Comparison of ENCODE assay signal across 8 mouse cellular contexts in the genomic region with DNA sequence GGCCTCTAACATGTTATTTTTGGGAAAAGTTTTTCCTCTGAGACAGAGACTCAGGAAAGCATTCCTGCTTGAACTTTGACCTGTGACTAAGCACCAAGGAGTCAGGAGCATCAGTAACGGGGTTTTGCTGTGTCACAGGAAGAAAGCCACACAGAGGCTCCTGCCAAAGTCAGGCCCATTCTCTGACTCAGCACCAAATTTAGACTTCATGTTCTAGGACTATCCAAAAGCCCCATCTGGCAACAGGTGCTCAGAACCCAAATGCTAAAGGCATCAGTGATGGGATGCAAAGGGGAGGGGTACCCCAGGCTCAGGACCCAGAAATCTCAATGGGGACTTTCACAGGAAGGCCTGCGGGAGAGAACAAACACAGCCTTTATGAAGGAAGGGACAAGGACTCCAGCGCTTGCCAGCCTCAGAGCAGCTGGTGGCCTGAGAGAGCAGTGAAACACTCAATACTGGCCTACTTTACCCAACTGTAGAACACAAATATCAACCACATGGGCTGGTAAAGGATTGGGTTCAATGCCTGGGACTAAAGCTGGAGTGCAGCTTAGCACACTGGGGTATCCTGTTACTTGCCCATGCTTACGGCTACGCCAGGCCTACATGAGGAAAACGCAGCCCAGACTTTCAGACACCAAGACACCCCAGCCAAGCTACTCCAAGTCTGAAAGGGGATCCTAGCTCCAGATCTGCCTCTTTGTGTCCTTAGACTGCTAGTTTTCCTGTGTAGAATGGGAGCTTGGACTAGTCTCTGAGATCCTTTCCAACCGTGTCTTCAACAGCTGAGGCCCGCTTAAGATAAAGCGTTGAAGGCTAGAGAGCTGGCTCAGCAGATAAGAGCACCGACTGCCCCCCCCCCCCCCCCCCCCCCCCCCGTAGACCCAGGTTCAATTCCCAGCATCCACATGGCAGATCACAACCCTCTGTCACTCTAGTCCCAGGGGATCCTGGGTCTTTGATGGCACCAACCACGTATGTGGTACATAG. TPM values are rescaled to one million over a fixed set of nuclear protein-coding genes. Genes with fewer than 3 reads are reported as not detected.
DNase-seq lines count a peak whose midpoint lies in the region; ATAC-seq and TF ChIP-seq lines count a peak whose summit lies in the region.

No protein-coding gene starts in this region.

- no peak for TF ChIP-seq CTCF in liver, postnatal 0 days (IDR thresholded peaks at IDR 0.05; ENCODE audit: low read depth)

- no peaks in the 10 kb centered on the region for H3K9me3 ChIP-seq in liver, postnatal 0 days (ENCODE audit: low read length)

- WGBS in liver, postnatal 0 days (ENCODE audit: insufficient replicate concordance), result 60% methylated on average over 12 of the region's 12 CpGs

- no peaks in the 10 kb centered on the region for H3K27me3 ChIP-seq in liver, postnatal 0 days (ENCODE audit: insufficient read depth, low read length)

- ATAC-seq in liver, postnatal 0 days, result no peak

- intact Hi-C loops in gastrocnemius, postnatal 14 days (cut with DNase I; ENCODE audit: low total_unique reads), result no loop called here
- intact Hi-C loops in left cerebral cortex, postnatal 25 days (cut with DNase I), result no loop called here

- H3K4me2 ChIP-seq in liver, postnatal 0 days (ENCODE audit: low read depth, low read length), result no peak overlapping the region

- no peak overlapping the region for H3K4me3 ChIP-seq in liver, postnatal 0 days (ENCODE audit: low read depth, low read length)

- H3K36me3 ChIP-seq in liver, postnatal 0 days (replicated peaks; ENCODE audit: insufficient read depth, low read length), result no peaks in the 10 kb centered on the region

- no peak overlapping the region for H3K9ac ChIP-seq in liver, postnatal 0 days (replicated peaks)

- peak; percentile 69 to 86 for DNase-seq in adrenal gland, adult (ENCODE audit: inconsistent age in 2 of 2, low spot score in 1 of 2)
- no peak for DNase-seq in adrenal gland, adult 18-20 months (ENCODE audit: low spot score in 2 of 2)
- peak; percentile 54 for DNase-seq in liver
- DNase-seq in liver, postnatal 0 days, result no peak
- peak; percentile 23 for DNase-seq in gastrocnemius, postnatal 14 days
- peak; percentile 45 to 52 for DNase-seq in left cerebral cortex, postnatal 25 days (ENCODE audit: low spot score in 2 of 2)
- no peak for DNase-seq in spleen, adult 12 weeks (ENCODE audit: low spot score)
- DNase-seq in thymus, postnatal 0 days (ENCODE audit: low spot score), result no peak

- TF ChIP-seq EP300 in liver, postnatal 0 days (IDR thresholded peaks at IDR 0.05; ENCODE audit: low read depth), result no peak

- 0 out of 2 replicates have a peak, but pooled peaks cover 4% of the 10 kb centered on the region for H3K4me1 ChIP-seq in liver, postnatal 0 days (ENCODE audit: insufficient read depth)

- no peak overlapping the region for H3K27ac ChIP-seq in liver, postnatal 0 days (ENCODE audit: low read depth)

RNA-seq across cellular contexts. Expression of gene Dlg5, which starts 12.8 kb away (rescaled TPM):
- total RNA-seq in adrenal gland, adult 18-20 months (2021), result 10 to 100 TPM; 35.7 to 51.6 TPM
- 0.47 and 0.88 TPM in 2 replicates for polyA plus RNA-seq in liver, postnatal 0 days (2015; fragmentation: Nextera tagmentation; extraction: Ambion mirVana)
- 1 to 10 TPM; 8.7 to 9.4 TPM for total RNA-seq in gastrocnemius, postnatal 14 days (2021)
- 10 to 100 TPM; 36.7 to 37.3 TPM for total RNA-seq in left cerebral cortex, postnatal 25 days (2021)
- 1.7 and 2.0 TPM in 2 replicates for polyA plus RNA-seq in thymus, postnatal 0 days (2015; fragmentation: Nextera tagmentation; extraction: Ambion mirVana)

Comparison
In these comparisons a context has a peak if more than half of its experiments do, and no peak if none do; other contexts are left out.
1. DNase-seq: peak in adrenal gland, adult (2 of 2), liver (single experiment), gastrocnemius, postnatal 14 days (single experiment) and left cerebral cortex, postnatal 25 days (2 of 2); none in adrenal gland, adult 18-20 months (0 of 2), liver, postnatal 0 days (single experiment), spleen, adult 12 weeks (single experiment) and thymus, postnatal 0 days (single experiment).